Mouse (Mus musculus): Measurements from ENCODE around the gene Dlk2. TPM values are rescaled to one million over a fixed set of nuclear protein-coding genes. Genes with fewer than 3 reads are reported as not detected.

Dlk2 gene
- total and polyA plus RNA-seq, 3 experiments, result 0.22 TPM; not detected in 2

GRCm38 (mm10) chr17:46322046-46322823, 25.0 kb downstream of the Dlk2 start:
- ATAC-seq (ENCODE audit: extremely low read depth, insufficient number of reproducible peaks, low FRiP score, poor library complexity, severe bottlenecking), result no peak
- peaks cover 13% of the 10 kb centered on the region for H3K4me1 ChIP-seq (ENCODE audit: insufficient read depth, low read depth, low read length)
- DNase-seq (ENCODE audit: low spot score), result no peak
- TF ChIP-seq CTCF (IDR thresholded peaks at IDR 0.05; ENCODE audit: low read depth, low read length), result no peak
- no peak for TF ChIP-seq TAL1 (conservative IDR thresholded peaks at IDR 0.05; ENCODE audit: low read depth, low read length)
- TF ChIP-seq GATA1 (IDR thresholded peaks at IDR 0.05; ENCODE audit: borderline replicate concordance, low read length), result no peak
- TF ChIP-seq POLR2AphosphoS5 (IDR thresholded peaks at IDR 0.05; ENCODE audit: insufficient replicate concordance, low read depth, low read length), result no peak
- no peak for TF ChIP-seq GATA2 (IDR thresholded peaks at IDR 0.05; ENCODE audit: borderline replicate concordance, low read depth, low read length)
- H3K36me3 ChIP-seq (replicated peaks), result peaks cover 49% of the 10 kb centered on the region
- H3K9me3 ChIP-seq (replicated peaks), result no peaks in the 10 kb centered on the region
- H3K27me3 ChIP-seq (ENCODE audit: insufficient read depth, low read length), result no peaks in the 10 kb centered on the region
- no peak overlapping the region for H3K4me3 ChIP-seq (ENCODE audit: low read depth, low read length)

GRCm38 (mm10) chr17:46327413-46327905, 30.2 kb downstream of the Dlk2 start:
- Histone ChIP-seq H3K36me3 (replicated peaks) (peaks cover 27% of the 10 kb centered on the region), H3K27me3 (ENCODE audit: insufficient read depth, low read length) (no peaks in the 10 kb centered on the region), H3K4me1 (ENCODE audit: insufficient read depth, low read depth, low read length) (peaks cover 31% of the 10 kb centered on the region), H3K4me3 (ENCODE audit: low read depth, low read length) (peak overlapping the region; percentile 98), H3K9me3 (replicated peaks) (no peaks in the 10 kb centered on the region)
- ATAC-seq (ENCODE audit: extremely low read depth, insufficient number of reproducible peaks, low FRiP score, poor library complexity, severe bottlenecking) (no peak), DNase-seq (ENCODE audit: low spot score) (no peak)
- TF ChIP-seq GATA2 (IDR thresholded peaks at IDR 0.05; ENCODE audit: borderline replicate concordance, low read depth, low read length) (no peak), GATA1 (IDR thresholded peaks at IDR 0.05; ENCODE audit: borderline replicate concordance, low read length) (no peak), TAL1 (conservative IDR thresholded peaks at IDR 0.05; ENCODE audit: low read depth, low read length) (no peak), CTCF (IDR thresholded peaks at IDR 0.05; ENCODE audit: low read depth, low read length) (no peak), POLR2AphosphoS5 (IDR thresholded peaks at IDR 0.05; ENCODE audit: insufficient replicate concordance, low read depth, low read length) (no peak)

GRCm38 (mm10) chr17:46327906-46328534, 30.8 kb downstream of the Dlk2 start, which contains the start of gene Abcc10:
Gene Abcc10 (minus strand): TSS chr17:46328352.
- ATAC-seq (ENCODE audit: extremely low read depth, insufficient number of reproducible peaks, low FRiP score, poor library complexity, severe bottlenecking) (peak; percentile 98), DNase-seq (ENCODE audit: low spot score) (peak; percentile 98)
- Histone ChIP-seq H3K36me3 (replicated peaks) (peaks cover 23% of the 10 kb centered on the region), H3K4me3 (ENCODE audit: low read depth, low read length) (peak within 1 kb of the TSS; percentile 98), H3K27me3 (ENCODE audit: insufficient read depth, low read length) (no peaks in the 10 kb centered on the region), H3K9me3 (replicated peaks) (no peaks in the 10 kb centered on the region), H3K4me1 (ENCODE audit: insufficient read depth, low read depth, low read length) (peaks cover 31% of the 10 kb centered on the region)
- TF ChIP-seq TAL1 (conservative IDR thresholded peaks at IDR 0.05; ENCODE audit: low read depth, low read length) (no peak), GATA2 (IDR thresholded peaks at IDR 0.05; ENCODE audit: borderline replicate concordance, low read depth, low read length) (no peak), CTCF (IDR thresholded peaks at IDR 0.05; ENCODE audit: low read depth, low read length) (no peak), GATA1 (IDR thresholded peaks at IDR 0.05; ENCODE audit: borderline replicate concordance, low read length) (no peak)

GRCm38 (mm10) chr17:46328723-46329122, 31.5 kb downstream of the Dlk2 start:
- Histone ChIP-seq H3K36me3 (replicated peaks) (peaks cover 16% of the 10 kb centered on the region), H3K9me3 (replicated peaks) (peaks cover 2% of the 10 kb centered on the region), H3K4me3 (ENCODE audit: low read depth, low read length) (peak overlapping the region; percentile 98; the same call in 1 of the 2 replicates), H3K27me3 (ENCODE audit: insufficient read depth, low read length) (no peaks in the 10 kb centered on the region; the same call in 1 of the 2 replicates), H3K4me1 (ENCODE audit: insufficient read depth, low read depth, low read length) (peaks cover 31% of the 10 kb centered on the region)
- no peak for DNase-seq (ENCODE audit: low spot score)
- TF ChIP-seq GATA2 (IDR thresholded peaks at IDR 0.05; ENCODE audit: borderline replicate concordance, low read depth, low read length) (no peak), CTCF (IDR thresholded peaks at IDR 0.05; ENCODE audit: low read depth, low read length) (no peak), POLR2AphosphoS5 (IDR thresholded peaks at IDR 0.05; ENCODE audit: insufficient replicate concordance, low read depth, low read length) (no peak), TAL1 (conservative IDR thresholded peaks at IDR 0.05; ENCODE audit: low read depth, low read length) (no peak), GATA1 (IDR thresholded peaks at IDR 0.05; ENCODE audit: borderline replicate concordance, low read length) (no peak)
- ATAC-seq (ENCODE audit: extremely low read depth, insufficient number of reproducible peaks, low FRiP score, poor library complexity, severe bottlenecking), result no peak

GRCm38 (mm10) chr17:46336475-46336874, 39.3 kb downstream of the Dlk2 start:
- no peak overlapping the region for H3K4me3 ChIP-seq (ENCODE audit: low read depth, low read length)
- H3K4me1 ChIP-seq (ENCODE audit: insufficient read depth, low read depth, low read length), result peaks cover 4% of the 10 kb centered on the region; the same call in 1 of the 2 replicates
- DNase-seq (ENCODE audit: low spot score) (no peak), ATAC-seq (ENCODE audit: extremely low read depth, insufficient number of reproducible peaks, low FRiP score, poor library complexity, severe bottlenecking) (no peak)
- H3K36me3 ChIP-seq (replicated peaks), result no peaks in the 10 kb centered on the region
- TF ChIP-seq GATA2 (IDR thresholded peaks at IDR 0.05; ENCODE audit: borderline replicate concordance, low read depth, low read length), result no peak
- no peak for TF ChIP-seq CTCF (IDR thresholded peaks at IDR 0.05; ENCODE audit: low read depth, low read length)
- TF ChIP-seq TAL1 (conservative IDR thresholded peaks at IDR 0.05; ENCODE audit: low read depth, low read length), result no peak
- TF ChIP-seq GATA1 (IDR thresholded peaks at IDR 0.05; ENCODE audit: borderline replicate concordance, low read length), result no peak
- no peak for TF ChIP-seq POLR2AphosphoS5 (IDR thresholded peaks at IDR 0.05; ENCODE audit: insufficient replicate concordance, low read depth, low read length)
- peaks cover 8% of the 10 kb centered on the region; the same call in 1 of the 2 replicates for H3K27me3 ChIP-seq (ENCODE audit: insufficient read depth, low read length)
- H3K9me3 ChIP-seq (replicated peaks), result peaks cover 3% of the 10 kb centered on the region

GRCm38 (mm10) chr17:46341208-46341607, 44.0 kb downstream of the Dlk2 start:
- Histone ChIP-seq H3K27me3 (ENCODE audit: insufficient read depth, low read length) (peaks cover 10% of the 10 kb centered on the region; the same call in 1 of the 2 replicates), H3K4me3 (ENCODE audit: low read depth, low read length) (no peak overlapping the region), H3K36me3 (replicated peaks) (no peaks in the 10 kb centered on the region), H3K4me1 (ENCODE audit: insufficient read depth, low read depth, low read length) (no peaks in the 10 kb centered on the region), H3K9me3 (replicated peaks) (peaks cover 19% of the 10 kb centered on the region)
- no peak for ATAC-seq (ENCODE audit: extremely low read depth, insufficient number of reproducible peaks, low FRiP score, poor library complexity, severe bottlenecking)
- no peak for TF ChIP-seq GATA1 (IDR thresholded peaks at IDR 0.05; ENCODE audit: borderline replicate concordance, low read length)
- no peak for TF ChIP-seq GATA2 (IDR thresholded peaks at IDR 0.05; ENCODE audit: borderline replicate concordance, low read depth, low read length)
- DNase-seq (ENCODE audit: low spot score), result no peak
